Mouse (Mus musculus): Measurements from ENCODE around the gene Sdhaf2.
"Not testable (repeated sequence)": the region's sequence is repeated elsewhere in the genome, so short reads cannot be mapped to it uniquely, and the experiment has no call there.

Sdhaf2 gene

DNA sequence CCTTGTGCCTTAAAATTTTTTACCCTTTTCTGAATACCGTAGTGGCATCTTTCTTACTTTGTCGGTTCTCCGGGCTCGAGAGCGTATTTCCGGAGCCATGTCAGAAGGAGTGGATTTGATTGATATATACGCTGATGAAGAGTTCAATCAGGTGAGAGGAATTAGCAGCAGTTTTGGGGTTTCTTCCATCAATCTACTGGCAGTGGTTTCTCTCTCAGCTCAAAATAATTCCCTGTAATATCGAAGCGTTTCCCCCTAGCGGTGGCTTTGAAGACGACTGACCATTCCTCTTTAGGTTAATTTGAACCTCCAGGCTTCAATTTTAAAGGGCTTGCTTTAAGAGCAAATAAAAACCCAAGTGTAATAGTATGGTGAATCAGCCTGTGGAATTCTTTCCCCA, at the start of gene Sdhaf2:
Gene Sdhaf2 (minus strand): TSS at position 233 of the 400 bp plus-strand sequence.
- peak in 1 of 2 experiments; percentile 53 for DNase-seq

DNA sequence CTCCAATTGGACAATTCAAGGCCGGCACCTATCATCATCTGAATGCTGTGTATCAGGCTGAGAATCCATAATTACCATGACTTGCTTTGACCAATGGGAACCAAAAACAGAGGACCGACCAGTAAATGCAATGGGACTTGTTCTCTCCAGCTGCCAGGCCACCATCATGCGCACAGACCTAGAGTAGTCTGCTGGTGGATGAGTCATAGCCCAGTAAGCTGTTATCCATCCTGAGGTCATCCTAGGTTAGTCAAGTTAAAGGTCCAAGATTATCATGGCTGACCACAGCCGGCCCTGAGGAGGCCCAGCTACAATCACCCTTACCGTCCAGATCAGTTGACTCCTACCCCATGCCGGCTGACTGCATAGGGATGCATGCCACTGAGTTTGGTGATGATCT, 43.7 kb upstream of the Sdhaf2 start:
- no peak for DNase-seq

DNA sequence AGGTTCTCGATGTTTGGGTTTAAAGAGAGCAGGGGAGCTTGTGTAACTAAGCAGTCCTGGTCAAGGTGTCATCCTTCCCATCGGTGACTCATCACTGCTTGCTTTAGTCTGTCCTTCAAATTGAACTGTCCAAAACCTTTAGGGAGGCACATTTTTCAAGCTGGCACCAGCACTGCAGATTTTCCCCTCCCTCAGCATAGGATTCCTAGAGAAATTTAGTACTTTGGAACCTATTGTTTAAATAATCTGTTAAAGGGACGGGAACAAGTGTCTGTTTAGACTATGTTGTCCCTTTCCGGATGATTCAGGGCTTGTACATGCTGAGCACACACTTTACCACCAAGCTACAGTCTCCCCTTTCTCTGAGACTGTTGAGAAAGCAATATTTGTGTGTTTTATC, 39.3 kb upstream of the Sdhaf2 start:
- no peak for DNase-seq

DNA sequence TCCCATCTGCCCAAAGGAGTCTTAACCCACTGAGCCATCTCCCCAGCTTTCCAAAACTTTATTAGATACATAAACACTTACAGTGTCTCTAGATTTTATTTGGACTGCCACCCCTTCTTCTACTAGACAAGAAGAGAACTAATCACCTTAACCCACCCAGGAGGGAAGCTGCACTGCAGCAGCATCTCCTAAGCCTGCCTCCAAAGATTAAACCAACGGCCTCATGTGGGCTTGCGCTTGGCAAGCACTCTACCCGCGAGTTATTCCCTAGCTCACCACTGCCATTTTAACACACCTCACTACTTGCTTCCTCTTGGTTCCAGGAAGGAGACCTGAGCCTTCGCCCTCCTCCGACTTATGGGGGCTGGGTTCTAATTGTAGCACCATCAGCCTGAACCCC, 38.3 kb upstream of the Sdhaf2 start:
- DNase-seq: no peak

DNA sequence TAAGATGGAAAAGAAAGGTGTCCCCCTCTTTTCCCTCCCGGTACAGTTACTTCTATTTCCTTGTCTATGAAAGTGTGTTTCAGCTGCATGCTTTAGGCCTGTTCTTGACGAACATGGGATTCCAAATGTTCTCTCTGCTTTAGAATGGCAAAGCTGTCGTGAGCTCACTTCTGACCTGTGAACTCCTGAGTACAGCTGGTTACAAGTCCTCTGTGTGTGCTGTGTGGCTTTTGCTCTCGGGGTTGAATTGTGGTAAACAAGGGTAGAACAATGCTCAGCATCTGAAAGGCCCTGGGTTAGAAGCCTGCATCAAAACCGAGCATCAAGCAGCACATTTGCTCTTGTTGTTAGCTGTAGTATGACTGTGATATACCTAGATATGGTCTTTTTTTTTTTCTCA, 36.4 kb upstream of the Sdhaf2 start:
- no peak for DNase-seq

DNA sequence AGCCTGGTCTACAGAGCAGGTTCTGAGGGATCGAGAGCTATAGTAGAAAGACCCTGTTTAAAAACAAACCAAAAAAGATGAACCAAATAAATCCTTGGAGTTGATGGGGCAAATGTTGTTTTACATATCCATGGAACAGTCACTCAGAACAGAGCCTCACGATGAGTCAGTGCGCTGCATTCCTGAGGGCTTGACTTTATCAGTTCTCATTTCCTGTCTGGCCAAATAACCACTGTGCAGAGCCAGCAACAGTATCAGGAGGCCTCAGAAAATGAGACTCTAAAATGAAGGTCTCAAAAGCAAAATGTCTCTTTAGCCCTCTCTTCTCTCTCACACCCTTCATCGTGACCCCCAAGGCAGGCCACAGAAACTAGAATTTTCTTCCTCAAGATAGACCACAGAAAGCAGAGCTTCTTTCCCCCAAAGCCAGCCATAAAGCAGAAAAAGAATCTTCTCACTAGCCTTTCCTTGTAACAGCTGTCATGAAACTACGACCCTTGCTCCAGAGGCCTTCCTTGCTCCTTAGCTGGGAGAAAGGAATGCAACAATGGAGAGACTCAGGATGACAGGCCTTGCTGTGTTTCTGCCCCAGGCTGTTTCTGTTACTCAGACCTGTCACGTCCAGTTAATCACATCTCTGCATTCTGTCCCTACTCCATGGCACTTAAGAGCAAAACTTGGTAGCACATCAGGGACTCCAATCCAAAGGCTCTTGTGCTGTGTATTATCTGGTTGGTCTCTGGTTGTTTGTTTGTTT, 35.8 kb upstream of the Sdhaf2 start:
- no peak for DNase-seq

DNA sequence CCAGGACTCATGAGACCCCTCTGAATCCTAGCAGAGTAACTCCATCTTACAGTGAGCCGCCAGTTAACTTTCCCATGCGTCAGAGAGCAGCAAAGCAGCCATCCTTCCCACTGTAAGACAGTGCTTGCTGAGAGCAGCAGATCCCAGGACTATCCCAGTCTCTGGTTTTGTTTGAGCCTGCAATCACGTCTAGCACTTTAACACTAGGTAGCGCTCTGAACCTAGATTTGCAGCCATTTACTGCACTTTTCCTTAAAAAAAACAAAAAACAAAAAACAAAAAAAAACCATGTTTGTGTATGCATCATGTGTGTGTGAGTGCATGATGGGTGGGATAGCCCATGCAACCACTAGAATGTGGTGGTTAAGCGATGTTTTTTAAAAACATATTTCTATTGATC, 34.2 kb upstream of the Sdhaf2 start:
- no peak for DNase-seq

DNA sequence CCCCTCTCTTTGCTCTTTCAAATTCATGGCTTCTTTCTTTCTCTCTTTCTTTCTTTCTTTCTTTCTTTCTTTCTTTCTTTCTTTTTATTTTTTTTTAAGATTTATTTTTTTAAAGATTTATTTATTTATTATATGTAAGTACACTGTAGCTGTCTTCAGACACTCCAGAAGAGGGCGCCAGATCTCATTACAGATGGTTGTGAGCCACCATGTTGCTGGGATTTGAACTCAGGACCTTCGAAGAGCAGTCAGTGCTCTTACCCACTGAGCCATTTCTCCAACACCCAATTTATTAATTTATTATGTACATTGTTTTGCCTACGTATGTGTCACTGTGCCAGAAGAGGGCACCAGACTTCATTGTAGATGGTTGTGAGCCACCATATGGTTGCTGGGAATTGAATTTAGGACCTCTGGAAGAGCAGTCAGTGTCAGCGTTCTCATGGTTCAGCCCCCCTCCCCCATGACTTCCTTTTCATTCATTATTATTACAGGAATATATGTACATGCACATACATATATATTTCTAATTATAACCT, 32.0 kb upstream of the Sdhaf2 start:
- DNase-seq: not testable (repeated sequence)

DNA sequence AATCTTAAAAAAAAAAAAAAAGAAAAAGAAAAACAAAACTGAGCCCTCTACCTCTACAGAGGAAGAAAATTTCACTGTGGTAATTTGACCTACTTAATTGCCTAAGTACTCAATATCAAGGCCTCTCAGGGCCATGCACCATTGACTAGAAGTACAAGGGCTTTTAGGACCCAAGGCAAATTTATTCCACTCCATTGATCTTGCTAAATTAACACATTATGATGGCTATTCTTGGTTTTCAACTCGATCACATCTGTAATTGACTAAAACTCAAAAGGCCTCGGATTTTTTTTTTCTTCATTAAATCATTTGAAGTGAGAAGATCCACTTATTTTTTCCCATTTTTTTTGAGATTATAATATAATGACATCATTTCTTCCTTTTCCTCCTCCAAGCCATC, 31.5 kb upstream of the Sdhaf2 start:
- DNase-seq: no peak

DNA sequence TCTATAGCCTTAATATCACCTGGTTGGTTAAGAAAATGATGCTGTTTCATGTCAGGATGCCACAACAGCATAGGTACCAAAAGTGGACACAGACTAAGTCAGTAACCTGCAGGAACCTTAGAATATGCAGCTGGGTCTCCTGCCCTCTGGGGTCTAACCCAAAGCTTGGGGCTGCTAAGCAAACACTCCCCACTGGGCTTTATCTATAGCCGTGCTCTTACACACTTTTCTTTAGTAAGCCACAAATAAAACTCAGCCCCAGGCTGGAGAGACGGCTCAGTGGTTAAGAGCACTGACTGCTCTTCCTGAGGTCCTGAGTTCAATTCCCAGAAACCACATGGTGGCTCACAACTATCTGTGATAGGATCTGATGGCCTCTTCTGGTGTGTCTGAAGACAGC, 31.1 kb upstream of the Sdhaf2 start:
- no peak for DNase-seq

DNA sequence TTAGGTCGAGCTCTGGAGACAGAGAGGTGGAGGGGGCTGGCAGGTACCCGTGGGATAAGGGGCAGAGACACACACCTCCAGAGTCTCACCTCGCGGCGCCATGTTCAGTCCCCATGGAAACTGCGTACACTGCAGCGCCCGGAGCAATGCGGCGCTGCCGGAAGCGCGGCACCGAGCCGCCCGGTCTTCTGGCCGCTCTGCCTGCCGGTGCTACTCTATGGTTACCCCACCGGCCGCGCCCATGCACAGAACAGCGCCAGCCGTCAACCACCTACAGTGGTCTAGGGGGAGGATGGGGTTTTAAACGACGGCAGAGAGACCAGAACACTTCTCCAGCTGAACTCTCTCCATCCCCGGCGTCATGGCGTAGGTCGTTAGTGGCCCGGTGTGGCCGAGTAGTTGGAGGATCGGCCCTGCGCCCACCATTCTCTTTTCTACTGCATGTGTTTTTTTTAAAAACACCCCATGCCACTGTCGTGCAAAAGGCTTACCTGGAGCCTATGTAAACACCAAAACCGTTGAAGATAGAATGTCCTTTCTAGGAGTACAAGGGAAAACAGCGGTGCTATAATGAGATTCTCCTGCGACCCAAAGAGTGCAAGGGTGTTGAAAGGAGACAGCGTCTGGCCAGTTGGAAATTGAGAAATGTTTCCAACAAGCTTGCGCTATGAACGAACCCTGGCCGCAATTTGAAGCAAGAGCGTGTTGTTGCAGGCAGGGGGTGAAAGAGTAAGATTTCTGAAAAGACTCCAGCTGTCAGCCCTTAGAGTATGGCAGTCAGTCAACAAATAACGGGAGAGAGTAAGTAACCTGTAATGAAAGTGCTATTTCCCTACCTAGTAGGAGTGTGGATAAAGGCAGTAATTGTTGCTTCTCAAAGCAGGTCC, 29.9 kb upstream of the Sdhaf2 start, which contains the start of gene Tmem216:
Gene Tmem216 (minus strand): TSS at position 615 of the 887 bp plus-strand sequence.
- DNase-seq: peak; percentile 87 to 91

DNA sequence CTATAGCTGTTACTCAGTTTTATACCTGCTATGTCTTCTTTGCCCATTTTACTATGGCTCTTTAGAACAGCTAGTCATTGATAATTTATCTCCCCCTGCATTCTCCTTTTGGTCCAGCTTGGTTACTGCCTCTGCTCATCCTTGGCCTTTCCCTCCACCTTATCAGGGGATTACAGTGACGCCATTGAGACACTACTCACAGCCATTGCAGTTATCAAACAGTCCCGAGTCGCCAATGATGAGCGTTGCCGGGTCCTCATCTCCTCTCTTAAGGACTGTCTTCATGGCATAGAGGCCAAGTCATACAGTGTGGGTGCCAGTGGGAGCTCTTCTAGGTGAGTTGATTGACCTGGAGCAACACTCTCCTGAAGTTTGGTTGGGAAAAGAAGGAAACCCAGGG, 13.5 kb upstream of the Sdhaf2 start:
- no peak for DNase-seq

DNA sequence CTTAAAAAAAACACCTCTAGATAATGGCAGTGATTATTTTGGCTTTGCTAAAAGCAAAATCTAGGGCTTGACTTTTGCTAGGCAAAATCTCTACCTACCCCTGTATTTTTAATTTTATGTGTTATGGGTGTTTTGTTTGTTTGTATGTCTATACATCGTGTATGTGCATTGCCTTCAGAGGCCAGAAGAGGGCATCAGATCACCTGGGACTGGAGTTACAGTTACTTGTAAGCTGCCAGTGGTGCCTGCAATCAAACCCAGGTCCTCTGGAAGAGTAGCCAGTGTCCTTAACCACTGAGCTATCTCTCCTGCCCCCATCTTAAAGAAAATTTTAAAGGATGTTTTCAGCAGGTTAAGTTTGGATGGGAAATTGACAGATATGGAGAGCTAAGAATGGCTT, 4.1 kb upstream of the Sdhaf2 start:
- no peak for DNase-seq

DNA sequence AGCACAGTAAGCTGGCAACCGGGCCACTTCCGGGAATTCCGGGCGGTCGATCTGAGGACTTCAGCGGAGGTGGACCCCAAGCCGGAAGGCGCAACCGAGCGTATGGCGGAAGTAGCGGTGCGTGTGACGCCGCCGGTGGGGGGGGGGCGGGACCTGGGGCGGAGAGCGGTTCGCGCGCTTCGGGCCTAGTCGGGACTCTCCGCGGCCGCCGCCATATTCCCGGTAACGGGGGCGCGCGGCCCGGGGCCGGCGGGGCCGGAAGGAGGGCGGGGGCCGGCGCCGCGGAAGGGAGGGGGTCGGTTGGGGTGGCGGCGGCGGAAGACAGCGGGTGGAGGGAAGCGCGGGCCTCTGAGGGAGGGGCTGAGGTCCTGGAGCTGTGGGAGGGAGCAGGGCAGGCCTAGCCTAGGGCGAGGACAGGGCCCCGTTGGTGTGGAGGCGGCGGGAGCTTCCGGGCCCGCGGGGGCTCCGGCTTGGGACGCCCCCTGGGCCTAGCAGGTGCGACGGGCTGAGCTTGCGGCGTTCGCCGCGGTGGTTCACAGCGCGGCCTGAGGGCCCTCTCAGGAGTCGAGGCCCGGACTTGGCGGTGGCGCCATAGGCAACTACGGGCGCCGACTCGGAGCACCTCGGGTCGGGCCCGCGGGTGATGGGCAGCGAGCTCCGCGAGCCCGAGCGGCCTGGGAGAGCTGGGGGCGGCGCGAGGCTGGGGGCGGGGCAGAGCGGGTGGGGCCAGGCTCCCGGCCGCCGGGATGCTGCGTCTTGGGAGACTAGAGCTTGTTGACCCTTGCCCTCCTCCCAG, 638 bp downstream of the Sdhaf2 start, which contains the start of gene Cpsf7:
Gene Cpsf7 (plus strand): TSS at position 161 of the 796 bp plus-strand sequence.
- DNase-seq: peak; percentile 91 to 96

DNA sequence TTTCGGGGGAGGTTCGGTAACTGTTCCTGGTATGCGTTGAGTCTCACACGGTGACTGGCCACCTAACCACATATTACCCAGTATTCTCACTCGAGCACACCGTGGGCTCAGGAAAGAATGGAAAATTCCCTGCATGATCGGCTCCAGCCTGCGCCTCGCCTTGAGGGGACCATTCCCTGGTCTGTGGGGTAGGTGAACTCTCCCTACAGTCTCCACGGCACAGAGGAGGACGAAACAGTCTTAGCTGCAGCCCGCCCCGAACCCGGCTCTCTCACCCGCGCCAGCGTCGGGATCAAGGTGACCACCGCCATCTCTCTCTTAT, 1.2 kb downstream of the Sdhaf2 start:
- DNase-seq: no peak

DNA sequence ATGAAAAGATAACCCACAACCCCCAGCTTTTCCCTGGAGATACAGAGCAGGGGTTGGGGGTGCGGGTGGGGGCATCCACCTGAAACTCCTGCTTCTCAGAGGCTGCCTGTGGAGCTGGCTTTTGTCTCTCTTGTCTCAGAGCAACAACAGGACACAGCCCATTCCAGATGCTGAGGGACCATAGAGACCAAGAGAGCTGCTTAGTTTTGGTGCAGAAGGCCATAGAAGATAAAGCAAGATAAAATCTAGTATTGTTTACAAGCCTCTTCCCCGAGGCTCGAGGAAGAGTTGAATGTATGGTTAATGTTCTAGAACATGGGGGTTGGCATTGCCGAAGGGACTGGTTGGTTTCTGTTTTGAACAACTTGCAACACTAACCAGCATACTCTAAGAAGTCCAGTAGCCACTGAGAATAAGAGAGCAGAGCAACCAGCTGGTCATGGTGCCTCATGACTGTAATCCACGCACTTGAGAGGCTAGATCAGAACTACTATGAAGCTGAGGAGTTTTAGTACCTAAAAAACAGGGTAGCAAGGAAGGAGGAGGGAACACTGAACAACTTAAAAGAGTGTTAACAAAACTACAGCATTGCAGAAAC, 2.4 kb downstream of the Sdhaf2 start:
- no peak for DNase-seq

DNA sequence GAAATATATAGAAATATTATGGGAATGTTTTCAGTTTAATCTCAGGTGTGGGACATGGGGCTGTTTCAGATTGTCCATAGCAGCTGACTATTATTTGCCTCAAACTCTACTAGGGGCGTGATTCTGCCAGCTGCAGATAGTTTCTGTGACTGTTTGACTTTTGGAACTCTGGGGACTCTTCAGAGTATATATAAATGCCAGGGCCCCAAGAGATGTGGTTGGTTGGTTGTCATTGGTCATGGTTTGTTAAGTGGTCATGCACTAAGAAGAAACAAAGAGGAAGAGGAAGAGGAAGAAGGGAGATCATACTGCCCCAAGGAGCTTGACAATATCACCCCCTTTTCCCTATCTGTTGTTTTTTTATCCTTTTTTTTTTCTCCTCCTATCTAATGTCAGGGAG, 4.0 kb downstream of the Sdhaf2 start:
- DNase-seq: no peak

DNA sequence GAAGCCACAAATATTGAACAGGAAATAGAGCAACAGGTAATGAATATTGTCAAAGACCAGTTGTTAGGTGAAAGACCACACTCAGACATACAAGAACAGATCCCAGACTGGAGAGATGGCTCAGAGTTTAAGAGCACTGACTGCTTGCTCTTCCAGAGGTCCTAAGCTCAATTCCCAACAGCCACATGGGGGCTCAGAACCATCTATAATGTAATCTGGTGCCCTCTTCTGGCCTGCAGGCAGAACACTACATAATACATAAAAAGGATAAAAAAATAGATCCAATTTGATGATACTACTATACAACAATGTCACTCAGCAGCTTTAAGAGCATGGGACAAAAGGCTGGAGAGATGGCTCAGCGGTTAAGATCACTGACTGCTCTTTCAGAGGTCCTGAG, 5.6 kb downstream of the Sdhaf2 start:
- DNase-seq: no peak

DNA sequence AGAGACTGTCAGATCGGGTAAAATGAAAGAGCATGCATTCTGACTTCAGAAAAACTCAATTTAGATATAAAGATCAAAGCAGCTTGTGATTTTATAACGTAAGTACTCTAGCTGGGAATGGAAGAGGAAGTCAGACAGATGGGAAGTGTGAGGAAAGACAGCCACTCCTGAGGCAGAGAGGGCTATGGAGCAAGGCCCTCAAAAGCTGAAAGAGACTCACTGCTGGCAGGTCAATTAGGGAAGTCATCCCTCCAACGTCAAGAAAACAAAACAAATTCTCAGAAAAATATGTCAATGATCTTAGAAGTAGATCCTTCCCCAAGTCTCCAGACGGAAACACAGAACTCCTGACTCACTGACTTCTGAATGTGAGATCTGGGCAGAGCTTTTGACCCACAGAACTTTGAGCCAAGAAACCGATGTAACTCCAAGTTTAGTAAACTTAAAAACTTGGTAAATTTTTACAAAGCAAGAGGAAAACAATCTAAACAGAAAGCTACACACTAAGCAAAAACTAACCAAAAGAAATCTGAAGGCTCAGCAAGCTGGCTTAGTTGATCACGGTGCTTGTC, 15.1 kb downstream of the Sdhaf2 start:
- no peak for DNase-seq

DNA sequence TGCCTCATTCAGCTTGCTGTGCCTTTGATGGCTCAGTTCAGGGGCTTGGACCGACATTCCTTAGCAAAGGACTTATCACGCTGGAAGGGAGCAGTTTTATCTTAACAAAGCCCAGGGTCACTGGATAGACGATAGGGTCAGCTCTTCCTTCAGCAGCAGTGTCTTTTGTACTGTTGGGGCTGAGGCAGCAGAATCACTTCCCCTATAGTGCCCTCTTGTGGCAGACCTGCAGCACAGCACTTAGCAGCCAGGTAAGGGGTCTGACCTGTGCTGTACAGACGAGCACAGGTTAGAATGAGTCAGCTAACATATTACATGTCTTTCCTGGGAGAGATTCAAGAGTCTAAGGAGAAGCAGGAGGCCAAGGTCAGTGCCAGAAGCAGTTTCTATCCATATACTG, 23.4 kb downstream of the Sdhaf2 start:
- peak; percentile 51 to 64 for DNase-seq

DNA sequence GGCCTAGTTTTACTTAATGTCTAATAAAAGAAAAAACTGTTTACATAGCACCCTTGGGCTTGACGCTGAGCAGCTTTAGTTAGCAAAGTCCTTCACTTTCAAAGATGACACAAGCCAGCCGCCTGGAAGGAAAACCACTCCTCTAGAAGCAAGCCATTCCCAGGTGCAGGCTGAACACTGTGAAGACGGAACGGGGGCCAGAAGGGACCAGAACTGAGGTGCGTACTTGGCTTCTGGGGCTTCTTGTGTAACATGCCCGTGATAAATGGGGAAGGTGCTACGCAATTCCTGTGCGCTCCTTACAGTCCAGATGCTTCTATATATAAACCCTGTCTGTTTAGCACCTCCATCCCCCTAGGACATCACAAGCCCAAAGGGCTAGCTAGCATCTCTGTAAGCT, 25.4 kb downstream of the Sdhaf2 start:
- no peak for DNase-seq

DNA sequence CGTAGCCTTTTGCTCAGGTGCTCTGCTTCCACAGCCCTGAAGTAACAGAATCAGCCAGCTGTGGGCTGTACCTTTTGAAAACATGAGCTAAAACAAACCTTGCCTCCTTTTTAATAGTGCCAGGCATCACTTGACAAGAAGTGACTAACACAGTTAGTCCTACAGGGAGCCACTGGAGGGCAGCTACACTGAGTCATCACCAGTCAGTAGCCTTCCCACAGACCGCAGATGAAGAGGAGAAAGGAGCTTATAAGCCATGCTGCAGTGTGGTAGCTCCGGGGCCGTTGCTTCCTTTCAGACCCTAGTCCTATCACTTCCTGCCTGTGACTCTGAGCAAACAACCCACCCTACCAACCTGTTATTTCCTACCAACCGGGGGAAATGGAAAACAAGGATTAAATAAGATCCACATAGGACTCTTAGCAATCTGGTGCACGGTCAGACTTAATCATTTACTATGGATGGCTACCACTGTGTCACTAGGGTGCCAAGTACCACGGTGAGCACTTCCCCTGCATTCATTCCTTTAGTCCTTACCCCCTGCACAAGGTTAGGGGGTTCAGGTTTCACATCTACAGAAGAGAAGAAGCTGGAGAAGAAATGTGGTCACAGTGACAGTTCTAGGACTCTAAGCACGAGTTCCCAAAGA, 28.3 kb downstream of the Sdhaf2 start:
- DNase-seq: no peak
